Mouse (Mus musculus) midbrain, embryonic 16.5 days (tissue): ENCODE results near the gene Taf12. TPM values are rescaled to one million over a fixed set of nuclear protein-coding genes. Genes with fewer than 3 reads are reported as not detected.

ENCODE experiments used
- ATAC-seq: fragments of 200-750 bp; cut with Nextera tagmentation; 2 replicates; pipeline ENCODE4 v1.8.0; 2017; ENCODE audit warnings: moderate TSS enrichment
- H3K27ac ChIP-seq: fragments of 300-500 bp; sonication (generic); 2 replicates; pipeline ENCODE4 v1.5.1; 2014; ENCODE audit warnings: mild to moderate bottlenecking, low read length, mixed read lengths
- H3K27me3 ChIP-seq: fragments of 300-500 bp; sonication (generic); 2 replicates; pipeline ENCODE4 v1.6.1; 2014; ENCODE audit warnings: low read depth, low read length, mixed read lengths; ENCODE audit not compliant: control insufficient read depth, insufficient read depth
- H3K36me3 ChIP-seq: fragments of 300-500 bp; sonication (generic); 2 replicates; pipeline ENCODE4 v1.6.1; 2014; ENCODE audit warnings: mild to moderate bottlenecking, low read length, moderate library complexity, mixed read lengths; ENCODE audit not compliant: control insufficient read depth, insufficient read depth
- H3K4me1 ChIP-seq: fragments of 300-500 bp; sonication (generic); 2 replicates; pipeline ENCODE4 v1.6.1; 2014; ENCODE audit warnings: mild to moderate bottlenecking, low read length, mixed read lengths; ENCODE audit not compliant: control insufficient read depth, insufficient read depth
- H3K4me2 ChIP-seq: fragments of 300-500 bp; sonication (generic); 2 replicates; pipeline ENCODE4 v1.6.1; 2014; ENCODE audit warnings: mild to moderate bottlenecking, low read length, mixed read lengths
- H3K4me3 ChIP-seq: fragments of 300-500 bp; sonication (generic); 2 replicates; pipeline ENCODE4 v1.5.1; 2014; ENCODE audit warnings: low read depth, mild to moderate bottlenecking, low read length, moderate library complexity, mixed read lengths
- H3K9ac ChIP-seq: fragments of 300-500 bp; sonication (generic); 2 replicates; pipeline ENCODE4 v1.6.1; 2014; ENCODE audit warnings: low read depth, low read length, mixed read lengths
- H3K9me3 ChIP-seq: fragments of 300-500 bp; sonication (generic); replicated peaks from 2 replicates; pipeline ENCODE4 v1.6.1; 2014; ENCODE audit warnings: mild to moderate bottlenecking, low read length, mixed read lengths; ENCODE audit not compliant: control insufficient read depth, poor library complexity, severe bottlenecking
- WGBS: fragments of 180-500 bp; shearing (Covaris S2); extraction: QIAGEN DNeasy Blood & Tissue Kit; methylation state at CpG from one replicate; pipeline ENCODE4 v1.1.7; 2014; 5-methylcytosine and 5-hydroxymethylcytosine counted together
- polyA plus RNA-seq: library from polyadenylated mRNA; unstranded; fragments of >200 nt; fragmentation: Nextera tagmentation; extraction: Ambion mirVana; gene quantifications from 2 replicates; pipeline ENCODE4 v1.2.1, GENCODE M21; 2015

Taf12 gene
- polyA plus RNA-seq: 42.8 and 45.2 TPM in 2 replicates

GRCm38 (mm10) chr4:132274156-132274862 lies at the start of gene Taf12:
Gene Taf12 (plus strand): TSS chr4:132274375.
- H3K9ac ChIP-seq: peak within 1 kb of the TSS; percentile 94
- ATAC-seq: peak; percentile 89
- no peaks in the 10 kb centered on the region for H3K9me3 ChIP-seq
- H3K4me2 ChIP-seq: peak within 1 kb of the TSS; percentile 97
- H3K4me3 ChIP-seq: peak within 1 kb of the TSS; percentile 86
- H3K27ac ChIP-seq: peak within 1 kb of the TSS; percentile 91
- no peaks in the 10 kb centered on the region; the same call in 1 of the 2 replicates for H3K36me3 ChIP-seq
- H3K27me3 ChIP-seq: no peaks in the 10 kb centered on the region
- H3K4me1 ChIP-seq: peaks cover 23% of the 10 kb centered on the region
- 0% methylated on average over 48 of the region's 48 CpGs for WGBS

GRCm38 (mm10) chr4:132230422-132230821 lies 43.8 kb upstream of the Taf12 start:
- Histone ChIP-seq H3K36me3 (peaks cover 55% of the 10 kb centered on the region), H3K4me3 (no peak overlapping the region)

GRCm38 (mm10) chr4:132234710-132235109 lies 39.5 kb upstream of the Taf12 start:
- WGBS: 94% methylated on average over 8 of the region's 8 CpGs
- no peaks in the 10 kb centered on the region for H3K4me1 ChIP-seq

More at GRCm38 (mm10) chr4:132230422-132230821, 43.8 kb upstream of the Taf12 start:
- ATAC-seq: no peak
- no peaks in the 10 kb centered on the region for H3K9me3 ChIP-seq
- no peak overlapping the region for H3K4me2 ChIP-seq
- WGBS: 94% methylated on average over 5 of the region's 5 CpGs
- H3K27me3 ChIP-seq: no peaks in the 10 kb centered on the region
- no peak overlapping the region for H3K27ac ChIP-seq
- no peaks in the 10 kb centered on the region for H3K4me1 ChIP-seq
- H3K9ac ChIP-seq: no peak overlapping the region

GRCm38 (mm10) chr4:132238356-132238755 lies 35.8 kb upstream of the Taf12 start:
- Histone ChIP-seq H3K9me3 (no peaks in the 10 kb centered on the region), H3K27me3 (no peaks in the 10 kb centered on the region), H3K9ac (no peak overlapping the region), H3K4me3 (no peak overlapping the region), H3K27ac (no peak overlapping the region), H3K4me2 (no peak overlapping the region), H3K36me3 (peaks cover 22% of the 10 kb centered on the region), H3K4me1 (no peaks in the 10 kb centered on the region)
- ATAC-seq: no peak
- 90% methylated on average over 4 of the region's 4 CpGs for WGBS

More at GRCm38 (mm10) chr4:132234710-132235109, 39.5 kb upstream of the Taf12 start:
- no peak overlapping the region for H3K4me3 ChIP-seq
- no peaks in the 10 kb centered on the region for H3K27me3 ChIP-seq
- H3K9ac ChIP-seq: no peak overlapping the region
- no peak overlapping the region for H3K4me2 ChIP-seq
- H3K36me3 ChIP-seq: peaks cover 39% of the 10 kb centered on the region
- H3K9me3 ChIP-seq: no peaks in the 10 kb centered on the region
- no peak for ATAC-seq
- H3K27ac ChIP-seq: no peak overlapping the region

- Histone ChIP-seq H3K4me3 (no peak overlapping the region), H3K27ac (no peak overlapping the region), H3K4me2 (no peak overlapping the region), H3K9me3 (no peaks in the 10 kb centered on the region), H3K9ac (no peak overlapping the region), H3K27me3 (no peaks in the 10 kb centered on the region), H3K36me3 (peaks cover 13% of the 10 kb centered on the region), H3K4me1 (no peaks in the 10 kb centered on the region)
- 89% methylated on average over 3 of the region's 3 CpGs for WGBS
- no peak for ATAC-seq
Measured at GRCm38 (mm10) chr4:132240367-132240766, 33.8 kb upstream of the Taf12 start.

- no peaks in the 10 kb centered on the region for H3K9me3 ChIP-seq
- H3K9ac ChIP-seq: no peak overlapping the region
- H3K4me3 ChIP-seq: no peak overlapping the region
- WGBS: 85% methylated on average over 3 of the region's 3 CpGs
- peaks cover 11% of the 10 kb centered on the region for H3K36me3 ChIP-seq
- H3K27me3 ChIP-seq: no peaks in the 10 kb centered on the region
- H3K4me2 ChIP-seq: no peak overlapping the region
- no peak for ATAC-seq
- no peaks in the 10 kb centered on the region for H3K4me1 ChIP-seq
- no peak overlapping the region for H3K27ac ChIP-seq
Measured at GRCm38 (mm10) chr4:132241208-132241607, 33.0 kb upstream of the Taf12 start.

- H3K27ac ChIP-seq: no peak overlapping the region
- 91% methylated on average over 3 of the region's 3 CpGs for WGBS
- no peak overlapping the region for H3K4me2 ChIP-seq
Measured at GRCm38 (mm10) chr4:132245643-132246042, 28.5 kb upstream of the Taf12 start.

GRCm38 (mm10) chr4:132247451-132247997 lies 26.7 kb upstream of the Taf12 start:
- Histone ChIP-seq H3K9me3 (no peaks in the 10 kb centered on the region), H3K9ac (no peak overlapping the region), H3K36me3 (peaks cover 11% of the 10 kb centered on the region), H3K4me2 (no peak overlapping the region), H3K27me3 (no peaks in the 10 kb centered on the region), H3K4me1 (no peaks in the 10 kb centered on the region), H3K27ac (no peak overlapping the region), H3K4me3 (no peak overlapping the region)
- no peak for ATAC-seq
- WGBS: 85% methylated on average over 5 of the region's 5 CpGs

More at GRCm38 (mm10) chr4:132245643-132246042, 28.5 kb upstream of the Taf12 start:
- H3K4me1 ChIP-seq: no peaks in the 10 kb centered on the region
- H3K9ac ChIP-seq: no peak overlapping the region
- peaks cover 5% of the 10 kb centered on the region; the same call in 1 of the 2 replicates for H3K36me3 ChIP-seq
- H3K27me3 ChIP-seq: no peaks in the 10 kb centered on the region
- H3K4me3 ChIP-seq: no peak overlapping the region
- no peaks in the 10 kb centered on the region for H3K9me3 ChIP-seq
- ATAC-seq: no peak

GRCm38 (mm10) chr4:132251596-132251995 lies 22.6 kb upstream of the Taf12 start:
- Histone ChIP-seq H3K9me3 (no peaks in the 10 kb centered on the region), H3K4me2 (no peak overlapping the region), H3K36me3 (peaks cover 8% of the 10 kb centered on the region), H3K27me3 (no peaks in the 10 kb centered on the region), H3K9ac (no peak overlapping the region), H3K27ac (no peak overlapping the region), H3K4me3 (no peak overlapping the region), H3K4me1 (no peaks in the 10 kb centered on the region)
- no peak for ATAC-seq
- WGBS: 95% methylated on average over 9 of the region's 9 CpGs
